Mouse (Mus musculus) limb, embryonic 14.5 days (tissue): ENCODE measurements around the gene Ttyh2. TPM values are rescaled to one million over a fixed set of nuclear protein-coding genes. Genes with fewer than 3 reads are reported as not detected.

Source experiments
- ATAC-seq: fragments of 200-750 bp; cut with Nextera tagmentation; 2 replicates; pipeline ENCODE4 v1.8.0; 2017; ENCODE audit warnings: low read depth, moderate number of reproducible peaks, moderate TSS enrichment; ENCODE audit not compliant: low FRiP score
- DNase-seq: peaks from one replicate; pipeline ENCODE4 v3.0.0-alpha.2; 2015; ENCODE audit warnings: low spot score
- H3K27ac ChIP-seq: fragments of 300-500 bp; sonication (generic); replicated peaks from 2 replicates; pipeline ENCODE4 v1.5.1; 2014; ENCODE audit warnings: low read depth, mild to moderate bottlenecking, low read length, moderate library complexity, mixed read lengths
- H3K27me3 ChIP-seq: fragments of 300-500 bp; sonication (generic); 2 replicates; pipeline ENCODE4 v1.6.1; 2014; ENCODE audit warnings: low read length, mixed read lengths; ENCODE audit not compliant: control insufficient read depth, insufficient read depth
- H3K36me3 ChIP-seq: fragments of 300-500 bp; sonication (generic); 2 replicates; pipeline ENCODE4 v1.6.1; 2014; ENCODE audit warnings: mild to moderate bottlenecking, low read length, moderate library complexity, mixed read lengths; ENCODE audit not compliant: control insufficient read depth, insufficient read depth
- H3K4me1 ChIP-seq: fragments of 300-500 bp; sonication (generic); 2 replicates; pipeline ENCODE4 v1.6.1; 2014; ENCODE audit warnings: antibody characterized with exemption, low read length, mixed read lengths; ENCODE audit not compliant: control insufficient read depth, insufficient read depth
- H3K4me2 ChIP-seq: fragments of 300-500 bp; sonication (generic); replicated peaks from 2 replicates; pipeline ENCODE4 v1.6.1; 2014; ENCODE audit warnings: low read depth, mild to moderate bottlenecking, low read length, moderate library complexity; ENCODE audit not compliant: severe bottlenecking
- H3K4me3 ChIP-seq: fragments of 300-500 bp; sonication (generic); replicated peaks from 2 replicates; pipeline ENCODE4 v1.5.1; 2014; ENCODE audit warnings: low read length
- H3K9ac ChIP-seq: fragments of 300-500 bp; sonication (generic); 2 replicates; pipeline ENCODE4 v1.6.1; 2014; ENCODE audit warnings: mild to moderate bottlenecking, low read depth, low read length, moderate library complexity; ENCODE audit not compliant: severe bottlenecking
- H3K9me3 ChIP-seq: fragments of 300-500 bp; sonication (generic); 2 replicates; pipeline ENCODE4 v1.6.1; 2016; ENCODE audit warnings: low read length; ENCODE audit not compliant: control insufficient read depth
- POLR2A ChIP-seq: fragments of 200-500 bp; IDR thresholded peaks from 2 replicates; pipeline ENCODE4 v1.8.0; 2012; ENCODE audit warnings: inconsistent platforms, mild to moderate bottlenecking, moderate library complexity, borderline replicate concordance; ENCODE audit not compliant: insufficient read depth, insufficient read length; ENCODE audit errors: extremely low read depth
- WGBS: fragments of 180-500 bp; shearing (Covaris S2); extraction: QIAGEN DNeasy Blood & Tissue Kit; methylation state at CpG from one replicate; pipeline ENCODE4 v1.1.7; 2014; 5-methylcytosine and 5-hydroxymethylcytosine counted together
- polyA plus RNA-seq, 2 experiments: library from polyadenylated mRNA; depleted of rRNA in 1 of 2; stranded (reverse) in 1 of 2; unstranded in 1 of 2; fragments of >200 nt; fragmentation: Nextera tagmentation in 1 of 2; extraction: Ambion mirVana in 1 of 2; gene quantifications; 2 replicates each; pipeline versions ENCODE4 v1.2.1 to v1.2.3; 2012 to 2014

The Ttyh2 gene
- polyA plus RNA-seq, 2 experiments, result 16.9 to 25.9 TPM

GRCm38 (mm10) chr11:114685526-114686040 is 10.4 kb downstream of the Ttyh2 start:
- no peak for DNase-seq
- no peak for TF ChIP-seq POLR2A
- no peak overlapping the region for H3K9ac ChIP-seq
- no peak for ATAC-seq
- no peaks in the 10 kb centered on the region for H3K9me3 ChIP-seq
- H3K27ac ChIP-seq, result no peak overlapping the region
- 77% methylated on average over 9 of the region's 9 CpGs for WGBS
- no peaks in the 10 kb centered on the region for H3K27me3 ChIP-seq
- no peak overlapping the region for H3K4me2 ChIP-seq
- H3K4me3 ChIP-seq, result no peak overlapping the region
- H3K36me3 ChIP-seq, result peaks cover 3% of the 10 kb centered on the region
- peaks cover 8% of the 10 kb centered on the region for H3K4me1 ChIP-seq

GRCm38 (mm10) chr11:114686221-114686959 is 11.2 kb downstream of the Ttyh2 start:
- no peaks in the 10 kb centered on the region for H3K9me3 ChIP-seq
- TF ChIP-seq POLR2A, result no peak
- no peak overlapping the region for H3K27ac ChIP-seq
- H3K4me1 ChIP-seq, result peaks cover 8% of the 10 kb centered on the region
- DNase-seq, result no peak
- H3K9ac ChIP-seq, result no peak overlapping the region
- 87% methylated on average over 16 of the region's 16 CpGs for WGBS
- H3K27me3 ChIP-seq, result no peaks in the 10 kb centered on the region
- H3K4me3 ChIP-seq, result no peak overlapping the region
- H3K4me2 ChIP-seq, result no peak overlapping the region
- no peak for ATAC-seq
- peaks cover 3% of the 10 kb centered on the region for H3K36me3 ChIP-seq

- peak overlapping the region; percentile 65; the same call in 1 of the 2 replicates for H3K27ac ChIP-seq
- ATAC-seq, result peak; percentile 44
- H3K4me2 ChIP-seq, result no peak overlapping the region
- H3K4me1 ChIP-seq, result peaks cover 8% of the 10 kb centered on the region
- H3K9me3 ChIP-seq, result no peaks in the 10 kb centered on the region
- TF ChIP-seq POLR2A, result no peak
- peak; percentile 72 for DNase-seq
- H3K9ac ChIP-seq, result no peak overlapping the region
- no peak overlapping the region for H3K4me3 ChIP-seq
- H3K36me3 ChIP-seq, result peaks cover 3% of the 10 kb centered on the region
- 50% methylated on average over 10 of the region's 10 CpGs for WGBS
- no peaks in the 10 kb centered on the region for H3K27me3 ChIP-seq
Observed at GRCm38 (mm10) chr11:114687574-114688188, 12.4 kb downstream of the Ttyh2 start.

GRCm38 (mm10) chr11:114688729-114689128 is 13.5 kb downstream of the Ttyh2 start:
- no peak for ATAC-seq
- 95% methylated on average over 2 of the region's 3 CpGs for WGBS

GRCm38 (mm10) chr11:114690192-114690591 is 15.0 kb downstream of the Ttyh2 start:
- 94% methylated on average over 15 of the region's 15 CpGs for WGBS
- no peaks in the 10 kb centered on the region for H3K27me3 ChIP-seq

More at GRCm38 (mm10) chr11:114688729-114689128, 13.5 kb downstream of the Ttyh2 start:
- Histone ChIP-seq H3K4me3 (no peak overlapping the region), H3K36me3 (peaks cover 3% of the 10 kb centered on the region), H3K4me2 (no peak overlapping the region), H3K27ac (no peak overlapping the region), H3K9ac (no peak overlapping the region), H3K9me3 (no peaks in the 10 kb centered on the region), H3K4me1 (peaks cover 8% of the 10 kb centered on the region), H3K27me3 (no peaks in the 10 kb centered on the region)
- no peak for DNase-seq
- TF ChIP-seq POLR2A, result no peak

More at GRCm38 (mm10) chr11:114690192-114690591, 15.0 kb downstream of the Ttyh2 start:
- TF ChIP-seq POLR2A, result no peak
- Histone ChIP-seq H3K27ac (no peak overlapping the region), H3K4me2 (no peak overlapping the region), H3K4me3 (no peak overlapping the region), H3K4me1 (no peaks in the 10 kb centered on the region), H3K9me3 (no peaks in the 10 kb centered on the region), H3K36me3 (peaks cover 3% of the 10 kb centered on the region), H3K9ac (no peak overlapping the region)
- ATAC-seq, result no peak
- no peak for DNase-seq
